Mouse (Mus musculus): ENCODE measurements around the gene Btg1.

Btg1 gene

DNA sequence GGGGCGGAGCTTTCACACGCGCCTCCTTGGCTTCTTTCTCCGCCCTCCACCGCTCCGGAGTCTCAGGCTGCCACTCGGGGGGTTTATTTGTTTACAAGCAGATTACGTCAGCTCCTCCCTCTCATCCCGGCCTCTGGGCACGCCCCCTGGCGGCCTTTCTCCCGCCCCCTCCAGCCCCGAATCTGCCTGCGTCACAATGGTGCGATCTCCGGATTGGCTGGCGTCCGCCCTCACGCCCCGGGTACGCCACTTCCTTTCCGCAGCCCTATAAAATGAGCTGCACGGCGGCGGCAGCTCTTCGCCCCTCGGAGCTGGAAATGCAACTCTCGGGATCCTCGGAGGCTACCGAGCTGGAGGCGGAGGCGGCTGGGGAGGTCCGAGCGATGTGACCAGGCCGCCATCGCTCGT, at the start of gene Btg1:
TSS of gene Btg1 (plus strand) at position 298 of the 408 bp plus-strand sequence.
- DNase-seq (ENCODE audit: low spot score) = peak; percentile 98

DNA sequence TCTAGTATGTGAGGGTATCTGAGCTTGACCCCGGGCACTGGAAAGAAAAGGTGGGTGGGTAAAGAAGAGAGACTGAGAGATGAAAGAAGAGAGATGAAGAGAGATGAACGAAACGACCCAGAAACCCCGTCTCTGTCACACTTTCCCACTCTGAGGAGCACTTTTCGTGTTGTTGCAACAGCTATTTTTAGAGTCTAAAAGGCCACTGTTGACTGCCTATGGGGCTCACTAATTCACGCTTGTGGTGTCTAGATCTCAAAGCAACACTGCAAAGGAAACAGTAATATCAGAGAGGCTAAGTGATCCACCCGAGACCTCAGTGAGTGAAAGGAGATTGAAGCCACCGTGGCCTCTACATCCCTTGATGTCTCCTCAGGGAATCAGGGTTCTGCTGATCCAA, 47.3 kb upstream of the Btg1 start:
- DNase-seq (ENCODE audit: low spot score) = no peak

DNA sequence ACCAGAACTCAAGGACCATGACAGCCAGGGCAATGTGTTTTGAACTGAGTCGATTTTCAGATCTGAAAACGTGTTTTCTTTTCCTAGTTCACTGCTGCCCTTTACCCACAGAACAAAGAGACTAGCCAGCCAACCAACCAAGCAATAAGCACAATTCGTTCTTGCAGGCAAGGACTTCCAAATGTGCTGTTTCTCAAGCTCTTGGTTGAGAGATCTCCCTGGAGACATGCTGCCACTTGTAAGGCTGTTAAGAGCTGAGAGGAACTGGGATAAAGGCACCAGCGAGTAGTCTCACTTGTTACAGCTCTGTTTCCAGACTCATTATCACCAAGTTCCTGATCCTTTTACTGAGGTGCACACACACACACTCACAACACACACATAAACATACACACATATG, 45.6 kb upstream of the Btg1 start:
- DNase-seq (ENCODE audit: low spot score) = no peak

DNA sequence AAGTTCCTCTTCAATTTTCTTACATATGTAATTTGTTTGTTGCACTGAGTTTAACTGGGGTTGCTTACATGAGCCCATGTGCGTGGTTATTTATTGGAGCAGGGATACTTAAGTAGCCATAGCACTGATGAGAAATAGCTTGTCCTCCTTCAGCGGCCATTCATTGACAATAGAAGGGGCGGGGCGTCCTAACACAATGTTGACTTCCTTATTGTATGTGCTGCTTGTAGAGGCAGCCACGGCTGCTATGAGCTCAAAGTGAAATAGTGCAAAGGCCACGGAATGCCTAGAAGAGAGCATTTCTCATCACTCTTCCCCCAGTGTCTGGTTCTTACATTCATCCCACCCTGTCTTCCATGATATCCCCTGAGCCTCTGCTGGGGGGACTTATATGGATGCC, 42.0 kb upstream of the Btg1 start:
- DNase-seq (ENCODE audit: low spot score) = no peak

DNA sequence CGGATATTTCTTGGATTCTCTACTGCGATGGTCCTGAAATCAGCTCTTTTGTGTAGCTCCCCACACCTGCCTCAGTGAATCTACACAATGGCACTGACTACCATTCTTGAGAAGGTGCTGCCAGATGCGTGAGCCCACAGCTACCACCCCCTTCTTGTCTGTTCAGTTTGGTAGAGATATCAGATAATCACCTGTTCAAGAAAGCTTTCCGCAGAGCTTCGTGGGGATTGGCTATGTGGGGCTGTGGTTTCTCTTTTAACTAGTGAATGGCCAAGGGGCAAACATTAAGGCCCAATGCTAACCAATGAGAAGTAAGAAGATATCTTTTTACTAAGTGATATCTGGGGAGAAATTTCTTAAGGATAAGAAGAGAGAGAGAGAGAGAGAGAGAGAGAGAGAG, 41.5 kb upstream of the Btg1 start:
- no peak for DNase-seq (ENCODE audit: low spot score)

DNA sequence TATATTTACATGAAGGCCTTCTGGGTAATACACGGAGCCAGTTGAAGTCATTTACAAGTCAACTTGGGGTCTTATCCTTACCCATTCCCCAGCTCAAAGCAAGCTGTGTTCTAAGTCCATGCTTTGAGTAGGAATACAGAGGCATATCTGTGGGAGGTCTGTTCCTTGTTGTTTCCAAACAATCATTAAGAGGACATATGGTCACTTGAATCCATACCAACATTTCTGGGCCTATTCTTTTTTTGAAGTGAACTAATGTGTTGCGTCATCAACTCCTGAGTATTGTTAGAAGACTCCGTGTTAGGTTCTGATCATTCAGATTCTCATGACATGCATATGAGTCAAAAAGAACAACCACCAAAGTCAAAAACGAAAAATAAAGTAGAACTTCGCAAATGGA, 37.9 kb upstream of the Btg1 start:
- no peak for DNase-seq (ENCODE audit: low spot score)

DNA sequence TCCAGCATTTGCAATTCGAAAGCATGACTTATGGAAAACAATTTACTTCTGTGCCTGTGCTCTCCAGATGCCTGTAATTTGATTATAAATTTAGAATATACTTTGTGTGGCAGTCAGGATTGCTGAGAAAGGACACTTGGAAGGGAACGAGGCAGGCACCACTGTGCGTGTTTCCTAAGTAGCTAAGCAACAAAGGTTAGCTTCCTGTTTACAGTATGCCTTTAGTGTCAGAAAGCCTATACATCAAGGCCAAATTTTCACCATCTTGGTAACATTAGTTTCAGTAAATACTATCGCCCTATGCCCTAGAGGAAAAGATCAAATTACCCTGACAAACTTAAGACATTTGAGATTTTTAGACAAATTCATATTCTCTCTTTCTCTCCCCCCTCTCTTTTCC, 37.4 kb upstream of the Btg1 start:
- DNase-seq (ENCODE audit: low spot score) = no peak

DNA sequence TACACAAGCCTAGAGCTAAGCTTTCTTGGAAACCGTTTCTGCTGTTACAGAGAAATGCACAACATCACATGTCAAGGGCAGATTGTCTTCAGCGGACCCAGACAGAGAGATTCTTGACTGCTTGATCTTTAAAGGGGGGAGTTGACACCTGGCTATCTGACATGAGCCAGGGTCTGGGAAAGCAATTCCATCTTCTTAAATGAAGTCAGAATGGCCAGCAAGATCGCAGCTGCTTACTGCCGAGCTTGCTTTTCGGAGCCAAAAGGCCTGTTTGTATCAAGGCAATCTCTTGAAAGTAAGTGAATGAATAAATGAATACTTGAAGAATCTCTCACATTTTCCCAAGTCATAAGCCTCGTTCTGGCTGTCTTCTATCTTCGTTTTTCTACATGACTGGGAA, 36.6 kb upstream of the Btg1 start:
- DNase-seq (ENCODE audit: low spot score) = no peak

DNA sequence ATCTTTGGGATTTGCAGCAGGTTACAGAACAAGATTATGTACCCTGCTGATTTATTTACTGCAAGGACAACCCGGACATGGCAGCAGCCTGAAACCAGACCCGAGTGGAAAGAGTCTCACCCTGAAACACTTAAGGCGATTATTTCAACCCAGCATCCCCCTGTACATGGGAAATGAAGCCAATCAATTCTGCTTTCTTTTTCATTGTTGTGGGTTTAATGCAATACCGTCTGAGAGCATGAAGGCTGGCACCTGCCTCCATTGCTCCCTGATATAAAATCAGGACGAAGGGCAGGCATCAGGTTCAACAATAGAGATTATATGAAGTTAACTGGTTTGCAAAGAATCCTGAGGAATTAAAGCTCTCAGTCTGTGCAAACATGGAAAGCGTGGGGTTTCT, 35.6 kb upstream of the Btg1 start:
- DNase-seq (ENCODE audit: low spot score) = no peak

DNA sequence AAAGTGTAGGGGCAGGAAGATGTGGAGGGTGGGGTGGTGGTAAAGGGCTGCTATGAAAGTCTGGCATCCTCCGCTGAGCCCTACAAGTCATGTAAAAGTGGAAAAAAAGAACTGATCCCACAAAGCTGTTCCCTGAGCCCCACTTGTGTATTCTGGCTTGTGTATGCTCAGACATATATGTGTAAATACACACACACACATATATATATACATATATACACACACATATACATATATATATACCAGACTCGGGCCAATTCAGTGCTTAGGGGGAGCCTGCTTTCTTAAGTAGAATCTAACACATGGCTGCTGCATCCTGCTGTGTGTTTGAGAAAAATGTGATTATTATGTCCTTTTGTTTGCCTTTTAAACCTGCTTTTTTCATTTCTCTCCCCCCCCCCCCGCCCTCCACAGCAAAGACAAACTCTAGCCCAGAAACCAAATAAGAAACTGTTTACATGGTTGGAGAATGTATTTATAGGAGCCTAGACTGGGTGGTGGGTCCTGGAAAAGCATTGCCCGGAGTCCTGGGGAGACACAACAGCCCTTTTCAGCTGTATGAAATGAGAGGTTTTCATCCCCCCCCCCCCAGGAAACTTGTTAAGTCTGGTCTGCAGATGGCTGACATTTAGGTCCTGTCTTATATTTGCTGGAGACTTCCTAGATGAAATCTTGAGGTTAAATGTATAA, 30.5 kb upstream of the Btg1 start:
- no peak for DNase-seq (ENCODE audit: low spot score)

DNA sequence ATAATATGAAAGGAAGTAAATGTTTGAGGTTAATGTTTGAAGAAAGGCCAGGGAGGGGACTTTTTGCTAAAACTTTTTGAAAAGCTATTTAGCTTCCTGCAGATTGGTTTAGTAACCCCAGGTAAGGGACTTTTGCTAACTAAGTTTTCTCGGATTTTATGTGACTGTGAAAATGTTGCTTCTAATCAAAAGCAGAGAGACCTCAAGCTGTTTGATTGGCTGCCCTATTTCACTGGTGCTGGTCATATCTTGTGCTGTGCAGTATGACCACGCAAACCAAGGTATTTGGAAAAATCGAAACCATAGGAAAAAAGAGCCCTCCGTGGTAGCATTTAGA, 30.0 kb upstream of the Btg1 start:
- no peak for DNase-seq (ENCODE audit: low spot score)

DNA sequence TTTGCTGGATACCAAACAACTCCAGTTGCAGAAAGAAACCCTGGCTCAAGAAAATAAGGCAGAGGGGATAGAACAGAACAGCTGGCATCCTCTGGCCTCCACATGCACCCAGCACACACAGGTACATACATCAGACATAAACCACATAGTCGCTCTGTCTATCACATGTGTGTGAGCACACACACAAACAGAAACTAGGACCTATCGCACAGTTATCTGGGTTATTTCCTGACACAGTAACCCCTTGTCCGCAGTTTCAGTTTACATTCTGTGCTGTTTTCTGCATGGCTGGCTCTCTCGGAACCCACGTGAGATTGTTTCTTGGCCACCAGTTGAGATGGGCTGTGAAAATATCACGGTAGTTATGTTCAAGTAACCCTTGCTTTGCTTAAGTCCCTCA, 28.6 kb upstream of the Btg1 start:
- no peak for DNase-seq (ENCODE audit: low spot score)

DNA sequence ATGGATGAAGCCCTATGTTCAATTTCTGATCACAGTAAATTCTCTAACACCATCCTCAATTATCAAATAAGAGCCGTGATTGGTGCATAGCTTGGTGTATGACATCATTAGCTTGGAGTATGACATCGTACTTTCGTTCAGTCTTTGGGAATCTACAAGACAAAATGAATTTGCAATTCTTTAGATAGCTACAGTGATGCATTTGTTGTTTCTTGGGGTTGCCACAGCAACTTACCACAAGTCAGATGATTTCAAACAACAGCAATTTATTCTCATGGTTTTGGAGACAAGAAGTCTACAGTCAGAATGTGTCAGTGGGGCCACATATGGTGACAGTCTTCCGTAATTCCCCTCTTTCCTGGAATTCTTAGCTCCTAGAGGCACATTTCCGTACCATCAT, 27.0 kb upstream of the Btg1 start:
- DNase-seq (ENCODE audit: low spot score) = no peak

DNA sequence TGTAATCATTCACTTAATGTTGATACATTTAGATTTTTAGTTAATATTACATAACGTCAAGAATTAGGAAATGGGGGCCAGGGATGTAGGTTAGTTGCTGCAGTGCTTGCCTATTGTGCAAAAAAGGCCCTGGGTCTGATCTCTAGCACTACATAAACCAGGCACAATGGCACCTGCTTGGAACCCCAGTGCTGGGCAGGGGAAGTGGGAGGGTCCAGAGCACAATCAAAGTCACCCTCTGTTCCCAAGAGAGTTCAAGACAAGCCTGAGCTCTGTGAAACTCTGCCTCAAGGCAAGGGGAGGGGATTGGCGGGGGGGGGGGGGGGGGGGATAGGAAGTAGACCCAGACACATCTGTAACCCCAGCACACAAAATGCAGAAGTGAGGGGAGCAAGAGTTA, 24.7 kb upstream of the Btg1 start:
- DNase-seq (ENCODE audit: low spot score) = no peak

DNA sequence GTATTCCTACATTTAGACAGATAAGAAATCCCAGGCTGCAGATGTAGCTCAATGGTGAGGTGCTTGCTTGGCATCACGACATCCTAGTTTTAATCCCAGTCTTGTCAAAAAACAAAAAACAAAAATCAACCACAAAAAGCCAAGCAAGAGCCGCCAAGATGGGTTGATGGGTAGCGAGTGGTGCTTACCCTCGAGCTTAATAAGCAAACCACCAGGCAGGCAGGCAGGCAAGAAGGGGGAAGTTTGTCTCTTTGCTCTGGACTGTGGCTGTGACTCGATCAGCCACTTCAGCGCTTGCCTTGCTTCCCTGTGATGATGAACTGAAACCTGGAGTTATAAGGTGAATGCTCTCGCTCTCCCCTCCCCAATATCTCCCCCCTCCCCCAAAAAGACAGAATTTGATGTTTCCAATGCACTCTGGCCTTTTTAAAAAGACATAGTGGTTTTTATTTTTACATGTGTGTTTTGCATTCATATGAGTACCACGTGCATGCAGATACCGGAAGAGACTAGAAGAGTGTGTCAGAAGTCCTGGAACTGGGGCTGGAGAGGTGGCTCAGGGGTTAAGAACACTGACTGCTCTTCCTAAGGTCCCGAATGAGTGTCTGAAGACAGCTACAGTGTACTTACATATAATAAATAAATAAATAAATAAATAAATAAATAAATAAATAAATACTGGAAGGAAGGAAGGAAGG, 21.2 kb upstream of the Btg1 start:
- DNase-seq (ENCODE audit: low spot score) = no peak

DNA sequence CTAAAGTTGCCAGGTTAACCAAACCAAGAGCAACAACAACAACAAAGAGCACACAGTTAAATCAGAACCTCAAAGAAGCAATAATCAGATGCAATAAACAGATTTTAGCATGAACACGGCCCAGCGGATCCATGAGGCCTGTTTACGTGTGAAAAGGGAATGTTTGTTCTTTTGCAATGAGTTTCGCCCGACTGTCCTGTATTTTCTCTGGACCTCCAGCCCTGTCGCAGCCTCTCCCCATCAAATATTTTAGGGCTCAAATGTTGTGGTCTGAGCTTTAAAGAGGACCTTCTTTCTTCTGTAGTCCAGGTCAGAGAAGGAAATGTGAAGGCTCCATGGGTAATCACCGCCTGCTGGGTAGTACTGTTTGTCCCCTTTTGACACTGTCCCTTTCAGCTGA, 20.4 kb upstream of the Btg1 start:
- no peak for DNase-seq (ENCODE audit: low spot score)

DNA sequence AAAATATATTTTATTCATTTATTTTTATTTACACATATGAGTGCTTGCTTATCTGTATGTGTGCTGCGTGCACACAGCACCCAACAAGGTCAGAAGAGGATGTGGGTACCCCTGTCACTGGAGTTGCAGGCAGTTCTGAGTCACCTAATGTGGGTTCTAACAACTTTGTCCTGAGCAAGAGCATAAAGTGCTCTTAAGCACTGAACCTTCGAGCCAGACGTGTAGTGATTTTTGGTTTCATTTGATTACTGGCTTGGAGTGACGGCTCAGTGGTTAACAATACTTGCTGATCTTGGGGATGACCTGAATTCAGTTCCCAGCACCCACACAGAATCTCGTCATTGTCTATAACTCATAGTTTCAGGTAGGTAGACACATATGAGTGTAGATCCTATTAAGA, 17.2 kb upstream of the Btg1 start:
- DNase-seq (ENCODE audit: low spot score) = no peak

DNA sequence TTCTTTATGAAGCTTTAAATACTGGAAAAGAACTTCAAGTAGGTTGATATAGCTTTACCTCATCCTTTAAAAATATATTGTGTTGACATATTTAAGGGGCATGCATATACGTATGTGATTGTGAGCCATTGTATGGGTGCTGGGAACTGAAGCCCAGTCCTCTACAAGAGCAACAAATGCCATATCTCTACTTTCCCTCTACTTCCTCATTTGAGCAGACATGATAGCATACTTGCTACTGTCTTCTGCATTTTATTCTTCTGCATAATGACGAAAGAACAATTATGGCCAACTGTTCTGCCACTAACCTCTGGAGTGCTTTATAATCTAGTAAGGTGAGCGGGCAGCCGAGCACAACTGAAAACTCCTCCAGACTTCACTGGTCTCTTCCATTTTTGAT, 15.1 kb upstream of the Btg1 start:
- DNase-seq (ENCODE audit: low spot score) = no peak

DNA sequence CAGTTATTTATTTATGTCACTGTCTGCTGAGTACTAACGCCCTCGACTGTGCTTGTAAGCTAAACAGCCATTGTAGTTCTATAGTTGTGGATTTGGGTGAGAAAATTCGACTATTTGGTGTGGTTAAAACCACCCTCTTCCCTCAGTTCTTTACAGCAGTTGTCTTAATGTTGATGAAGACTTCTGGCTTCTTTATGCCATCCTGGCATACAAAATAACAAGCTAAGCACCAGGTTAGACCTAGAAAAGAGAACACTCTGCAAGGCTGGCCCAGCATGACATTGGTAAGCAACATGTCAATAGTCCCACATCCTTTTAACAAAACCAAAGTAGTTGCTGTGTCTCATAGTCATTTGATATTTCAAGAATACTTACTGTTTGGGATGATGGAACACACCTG, 14.5 kb upstream of the Btg1 start:
- DNase-seq (ENCODE audit: low spot score) = no peak

DNA sequence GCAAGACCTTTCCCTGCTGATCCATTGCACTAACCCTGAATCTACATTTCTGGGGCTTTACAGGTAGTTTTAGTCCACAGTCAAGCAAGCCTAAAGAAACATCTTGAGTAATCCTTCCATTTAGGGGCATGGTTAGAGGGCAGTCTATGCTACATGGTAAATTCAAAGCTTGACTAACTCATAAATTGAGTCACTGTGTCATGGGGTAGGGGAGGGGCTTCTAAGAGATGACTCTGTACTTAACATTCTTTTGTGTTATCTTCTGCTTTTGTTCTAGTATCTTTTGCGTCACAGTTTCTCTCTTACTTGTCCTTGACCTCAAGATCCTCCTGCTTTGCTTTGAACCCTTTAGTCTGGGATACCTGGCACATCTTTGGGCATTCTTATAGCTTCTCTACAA, 11.6 kb upstream of the Btg1 start:
- no peak for DNase-seq (ENCODE audit: low spot score)

DNA sequence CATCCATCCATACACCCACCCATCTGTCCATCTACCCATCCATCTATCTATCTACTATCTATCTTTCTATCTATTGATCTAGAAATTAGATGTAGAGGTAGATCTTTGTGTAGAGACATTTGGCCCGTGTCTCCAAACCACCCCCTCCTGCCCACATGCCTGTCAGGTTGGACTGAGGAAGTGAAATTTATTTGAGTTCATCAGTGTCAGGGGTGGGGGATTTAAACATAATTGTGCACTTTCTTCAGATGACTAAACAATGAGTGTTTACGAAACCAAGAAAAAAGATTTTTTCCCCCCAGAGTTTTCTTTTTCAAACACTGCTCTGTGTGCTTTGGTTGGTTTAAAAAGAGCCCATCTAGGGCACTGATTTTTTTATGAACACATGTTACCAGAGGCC, 10.9 kb upstream of the Btg1 start:
- DNase-seq (ENCODE audit: low spot score) = no peak

DNA sequence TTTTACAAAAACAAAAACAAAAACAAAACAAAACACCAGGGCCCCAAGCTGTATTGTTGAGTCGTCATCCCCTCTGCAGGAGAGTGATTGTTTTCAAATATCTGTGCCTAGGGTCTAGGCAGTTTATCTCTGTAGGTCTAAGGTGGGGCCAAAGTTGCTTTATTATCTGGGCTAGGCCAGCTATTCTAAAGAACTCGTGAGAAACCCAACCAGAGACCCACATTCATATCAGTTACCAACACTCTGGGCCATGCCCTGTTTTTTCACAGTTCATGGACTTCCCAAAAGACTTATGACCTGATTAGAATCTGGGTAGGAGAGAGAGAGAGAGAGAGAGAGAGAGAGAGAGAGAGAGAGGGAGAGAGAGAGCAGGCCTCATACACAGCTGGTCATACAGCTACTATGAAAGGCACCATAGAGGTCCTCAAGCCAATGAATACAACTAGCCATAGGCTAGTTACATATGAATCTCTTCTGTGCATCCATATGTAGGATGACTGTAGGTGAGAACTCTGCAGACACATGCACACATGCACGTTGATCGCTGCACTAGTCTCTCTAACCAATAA, 9.1 kb upstream of the Btg1 start:
- DNase-seq (ENCODE audit: low spot score) = no peak

DNA sequence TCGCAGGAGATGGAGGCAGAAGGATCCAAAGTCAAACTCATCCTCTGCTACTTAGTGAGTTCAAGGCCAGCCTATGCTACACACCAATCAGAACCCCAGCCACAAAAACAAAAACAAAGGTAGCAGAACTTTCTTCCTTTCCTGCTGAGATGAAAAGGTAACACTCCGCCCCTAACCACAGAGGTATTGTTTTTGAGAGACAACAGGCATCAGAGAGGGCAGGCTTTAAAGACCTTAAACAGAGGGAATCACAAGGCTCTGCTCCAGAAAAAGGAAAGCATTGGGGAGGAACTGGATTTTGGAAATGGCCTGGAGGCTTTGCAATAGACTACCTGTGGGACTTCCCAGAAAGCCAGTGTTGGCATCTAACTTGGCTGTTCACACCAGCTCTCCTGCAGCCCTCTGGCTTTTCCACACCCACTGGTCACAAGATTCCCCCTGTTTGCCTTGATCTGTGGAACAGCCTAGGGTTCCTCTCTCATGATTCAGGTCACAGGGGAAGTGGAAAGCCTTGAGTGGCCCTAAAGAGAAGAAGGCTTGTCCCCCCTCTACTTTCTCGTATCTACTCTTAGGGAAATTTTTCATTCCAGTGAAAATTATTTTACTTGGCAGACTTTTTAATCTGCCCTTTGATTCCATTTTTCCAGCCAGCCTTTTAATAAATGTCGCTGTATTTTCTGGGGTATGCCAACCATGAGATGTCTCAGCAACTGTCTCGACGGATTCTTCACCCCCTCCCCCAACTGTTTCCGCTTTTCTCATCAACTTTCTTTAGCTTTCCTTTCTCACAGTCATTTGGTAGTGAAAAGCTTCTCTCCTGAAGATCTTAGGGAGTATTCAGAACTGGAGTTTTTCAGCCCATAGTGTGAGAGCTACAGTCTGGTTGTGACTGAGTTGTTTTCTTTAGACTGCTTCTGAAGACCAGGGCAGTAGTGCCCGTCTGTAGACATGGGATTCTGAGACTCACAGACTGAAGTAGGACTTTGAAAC, 7.2 kb upstream of the Btg1 start:
- no peak for DNase-seq (ENCODE audit: low spot score)

Measured in left cerebral cortex, adult 11 months (tissue).